Mouse (Mus musculus): ENCODE measurements around the gene Camta2.

- TF ChIP-seq CHD2 (IDR thresholded peaks at IDR 0.05; ENCODE audit: low read depth, low read length) (no peak), ZC3H11A (IDR thresholded peaks at IDR 0.05; ENCODE audit: borderline replicate concordance, low read depth, low read length) (no peak), HCFC1 (IDR thresholded peaks at IDR 0.05; ENCODE audit: borderline replicate concordance, insufficient read depth, low read length) (no peak), ZNF384 (IDR thresholded peaks at IDR 0.05; ENCODE audit: low read depth, low read length) (no peak), MAFK (IDR thresholded peaks at IDR 0.05; ENCODE audit: insufficient read depth, low read depth, low read length) (no peak)
These were observed 17.4 kb downstream of the Camta2 start for GRCm38 (mm10) chr11:70670483-70670882.
